Mouse (Mus musculus) cerebellum, adult 9-11 months (tissue): ENCODE results near the gene Phf11d.
"Not testable (repeated sequence)": the region's sequence is repeated elsewhere in the genome, so short reads cannot be mapped to it uniquely, and the experiment has no call there.

Experiments
- DNase-seq: peaks from one replicate; pipeline ENCODE4 v3.0.0; 2022

The Phf11d gene

GRCm38 (mm10) chr14:59365244-59365644 lies at the start of gene Phf11d:
TSS of gene Phf11d (minus strand) at chr14:59365470.
- no peak for DNase-seq

GRCm38 (mm10) chr14:59414979-59415378 lies 49.7 kb upstream of the Phf11d start:
- not testable (repeated sequence) for DNase-seq

GRCm38 (mm10) chr14:59396999-59397398 lies 31.7 kb upstream of the Phf11d start:
- DNase-seq, result no peak

- no peak for DNase-seq
Observed at GRCm38 (mm10) chr14:59395281-59395680, 30.0 kb upstream of the Phf11d start, which contains the start of gene Phf11c. TSS of gene Phf11c (minus strand) at chr14:59395381.

- DNase-seq, result not testable (repeated sequence)
Observed at GRCm38 (mm10) chr14:59390181-59390580, 24.9 kb upstream of the Phf11d start.

- no peak for DNase-seq
Observed at GRCm38 (mm10) chr14:59389532-59389931, 24.3 kb upstream of the Phf11d start.

GRCm38 (mm10) chr14:59370348-59371068 lies 5.2 kb upstream of the Phf11d start:
- DNase-seq, result no peak

- no peak for DNase-seq
Observed at GRCm38 (mm10) chr14:59366386-59367105, 1.3 kb upstream of the Phf11d start.

- DNase-seq, result not testable (repeated sequence)
Observed at GRCm38 (mm10) chr14:59341189-59341588, 24.1 kb downstream of the Phf11d start, which contains the start of gene Phf11b. TSS of gene Phf11b (minus strand) at chr14:59341351.

GRCm38 (mm10) chr14:59339541-59339940 lies 25.7 kb downstream of the Phf11d start:
- no peak for DNase-seq

- not testable (repeated sequence) for DNase-seq
Observed at GRCm38 (mm10) chr14:59336056-59336455, 29.2 kb downstream of the Phf11d start.

GRCm38 (mm10) chr14:59330499-59330898 lies 34.8 kb downstream of the Phf11d start:
- DNase-seq, result peak; percentile 5

- DNase-seq, result not testable (repeated sequence)
Observed at GRCm38 (mm10) chr14:59319970-59320369, 45.3 kb downstream of the Phf11d start.

- DNase-seq, result not testable (repeated sequence)
Observed at GRCm38 (mm10) chr14:59319036-59319435, 46.2 kb downstream of the Phf11d start.
